Mouse (Mus musculus): ENCODE results near the gene Tnfrsf21.

Gene Tnfrsf21

GRCm38 (mm10) chr17:43076801-43077493 is 60.6 kb downstream of the Tnfrsf21 start:
- peak; percentile 69 to 70 for DNase-seq (ENCODE audit: low spot score in 2 of 2)

DNA sequence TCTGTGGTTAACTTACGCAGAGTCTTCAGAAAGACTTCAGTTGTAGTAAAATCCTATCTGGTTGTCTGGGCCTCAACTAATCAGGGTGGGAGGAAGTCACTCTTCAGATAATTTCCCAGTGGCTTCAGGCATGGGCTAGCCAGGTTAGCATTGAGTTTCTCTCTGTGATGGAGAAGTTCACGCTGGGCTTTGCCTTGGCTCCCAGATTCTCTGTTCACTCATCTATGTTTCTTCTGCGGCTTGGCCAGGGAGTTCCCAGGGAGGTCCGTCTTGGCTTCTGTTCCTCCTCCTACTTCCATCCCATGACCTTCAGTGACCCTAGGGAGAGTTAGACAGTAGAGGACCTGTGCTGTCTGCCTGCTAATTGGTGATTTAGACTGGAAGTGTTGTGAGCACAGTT is 61.2 kb downstream of the Tnfrsf21 start:
- peak; percentile 15 to 28 for DNase-seq (ENCODE audit: low spot score in 2 of 2)

DNA sequence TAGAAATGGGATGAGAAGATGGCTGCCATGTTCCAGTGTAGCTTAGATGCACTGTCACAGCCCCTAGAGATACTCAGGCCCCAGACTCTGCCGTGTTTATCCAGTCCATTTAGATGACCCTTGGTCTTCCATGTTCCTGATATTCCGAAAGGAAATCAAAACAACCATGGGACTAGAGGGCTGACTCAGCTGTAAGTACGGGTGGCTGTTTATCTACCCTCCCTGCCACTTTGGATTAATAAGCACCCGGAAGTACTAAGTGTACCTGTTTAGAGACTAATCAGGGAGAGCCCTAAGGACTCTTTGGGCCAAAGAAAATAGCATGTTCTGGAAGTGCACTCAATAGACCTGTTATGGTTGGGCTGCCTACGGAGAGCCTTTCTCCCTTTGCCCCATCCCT is 64.9 kb downstream of the Tnfrsf21 start:
- DNase-seq (ENCODE audit: low spot score in 2 of 2) = no peak

GRCm38 (mm10) chr17:43089496-43089895 is 73.1 kb downstream of the Tnfrsf21 start:
- DNase-seq (ENCODE audit: low spot score in 2 of 2) = no peak

- no peak for DNase-seq (ENCODE audit: low spot score in 2 of 2)
These were observed 74.8 kb downstream of the Tnfrsf21 start for GRCm38 (mm10) chr17:43090948-43091724.

- DNase-seq (ENCODE audit: low spot score in 2 of 2) = no peak
These were observed 76.1 kb downstream of the Tnfrsf21 start for GRCm38 (mm10) chr17:43092280-43092995.

DNA sequence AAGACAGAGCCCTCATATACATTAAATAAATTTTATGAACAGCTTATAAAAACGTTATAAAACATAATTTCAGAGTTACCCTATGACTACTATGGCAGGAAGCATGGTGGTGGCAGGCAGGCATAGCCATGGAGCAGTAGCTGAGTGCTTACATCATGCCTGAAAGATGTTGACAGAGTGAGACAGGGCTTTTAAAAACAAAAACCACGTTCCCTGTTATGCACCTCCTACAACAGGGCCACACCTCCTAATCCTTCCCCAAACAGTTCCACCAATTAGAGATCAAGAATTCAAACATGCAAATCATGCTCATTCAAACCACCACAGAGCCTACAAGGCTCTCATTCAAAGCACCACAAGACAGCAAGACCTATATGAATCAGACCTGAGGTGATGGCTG is 77.9 kb downstream of the Tnfrsf21 start:
- DNase-seq (ENCODE audit: low spot score in 2 of 2) = no peak

- DNase-seq (ENCODE audit: low spot score in 2 of 2) = no peak
These were observed 80.8 kb downstream of the Tnfrsf21 start for GRCm38 (mm10) chr17:43097101-43097688.

DNA sequence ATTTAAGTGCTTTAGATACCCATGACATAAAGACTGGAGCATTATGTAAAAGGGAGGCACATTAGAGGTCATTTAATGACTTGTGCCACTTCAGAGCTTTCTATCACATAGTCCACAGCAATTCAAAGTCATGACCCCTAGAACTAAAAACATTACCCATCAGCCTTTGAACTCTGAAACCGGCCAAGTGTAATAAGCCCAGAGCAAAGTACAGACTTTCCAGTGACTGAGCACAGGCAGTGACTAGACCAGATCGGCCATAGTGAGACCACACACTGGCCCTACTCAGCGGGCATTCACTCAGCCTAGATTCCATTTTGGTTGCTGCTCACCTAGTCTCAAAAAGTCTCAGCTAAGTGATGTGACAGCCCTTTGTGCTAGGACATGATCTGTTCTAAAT is 89.8 kb downstream of the Tnfrsf21 start:
- no peak for DNase-seq (ENCODE audit: low spot score in 2 of 2)

DNA sequence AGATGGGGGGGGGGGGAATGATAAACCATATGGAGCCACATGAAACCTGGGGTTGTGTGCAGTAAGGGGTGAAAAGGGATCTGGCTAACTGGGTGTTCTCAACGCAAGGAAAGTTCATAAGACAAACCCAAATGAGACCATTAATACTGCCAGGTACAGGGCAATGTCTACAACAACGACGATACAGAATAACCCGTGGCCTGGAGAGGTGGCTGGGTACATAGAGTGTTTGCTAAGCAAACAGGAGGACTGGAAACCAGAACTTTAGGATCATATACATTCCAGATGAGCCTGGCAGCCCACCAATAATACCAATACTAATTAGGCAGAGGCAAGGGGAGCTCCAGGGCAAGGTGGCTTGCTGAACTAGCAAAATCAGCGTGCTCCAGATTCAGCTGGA is 91.0 kb downstream of the Tnfrsf21 start:
- DNase-seq (ENCODE audit: low spot score in 2 of 2) = no peak

DNA sequence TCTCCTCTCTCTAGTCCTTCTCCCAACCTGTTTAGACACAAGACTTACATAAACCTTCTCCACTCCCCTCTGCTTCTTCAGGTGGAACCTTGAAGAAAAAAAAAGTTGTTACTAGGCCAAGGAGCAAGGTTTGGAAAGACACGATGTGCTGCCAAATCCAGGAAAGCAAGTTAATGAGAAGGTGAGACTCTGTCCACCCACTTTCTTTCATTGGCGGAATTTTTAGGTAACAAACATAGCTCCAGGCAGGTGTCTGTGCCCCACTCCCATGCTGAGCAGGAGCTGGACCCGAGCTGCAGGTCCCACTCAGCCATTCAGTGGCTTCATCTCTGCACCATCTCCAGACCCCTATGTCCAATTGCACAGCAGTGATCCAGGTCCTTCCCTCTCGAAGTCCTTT is 93.1 kb downstream of the Tnfrsf21 start:
- DNase-seq (ENCODE audit: low spot score in 2 of 2) = no peak

GRCm38 (mm10) chr17:43110168-43110885 is 94.0 kb downstream of the Tnfrsf21 start:
- DNase-seq (ENCODE audit: low spot score in 2 of 2) = no peak

- no peak for DNase-seq (ENCODE audit: low spot score in 2 of 2)
These were observed 97.1 kb downstream of the Tnfrsf21 start for GRCm38 (mm10) chr17:43113391-43113984.

GRCm38 (mm10) chr17:43114086-43114581 is 97.8 kb downstream of the Tnfrsf21 start:
- DNase-seq (ENCODE audit: low spot score in 2 of 2) = no peak

GRCm38 (mm10) chr17:43114926-43115325 is 98.6 kb downstream of the Tnfrsf21 start:
- DNase-seq (ENCODE audit: low spot score in 2 of 2) = no peak

- no peak for DNase-seq (ENCODE audit: low spot score in 2 of 2)
These were observed 100.4 kb downstream of the Tnfrsf21 start for GRCm38 (mm10) chr17:43116748-43117147.

- DNase-seq (ENCODE audit: low spot score in 2 of 2) = no peak
These were observed 103.1 kb downstream of the Tnfrsf21 start for GRCm38 (mm10) chr17:43119446-43119845.

- DNase-seq (ENCODE audit: low spot score in 2 of 2) = no peak
These were observed 104.7 kb downstream of the Tnfrsf21 start for GRCm38 (mm10) chr17:43121096-43121495.

DNA sequence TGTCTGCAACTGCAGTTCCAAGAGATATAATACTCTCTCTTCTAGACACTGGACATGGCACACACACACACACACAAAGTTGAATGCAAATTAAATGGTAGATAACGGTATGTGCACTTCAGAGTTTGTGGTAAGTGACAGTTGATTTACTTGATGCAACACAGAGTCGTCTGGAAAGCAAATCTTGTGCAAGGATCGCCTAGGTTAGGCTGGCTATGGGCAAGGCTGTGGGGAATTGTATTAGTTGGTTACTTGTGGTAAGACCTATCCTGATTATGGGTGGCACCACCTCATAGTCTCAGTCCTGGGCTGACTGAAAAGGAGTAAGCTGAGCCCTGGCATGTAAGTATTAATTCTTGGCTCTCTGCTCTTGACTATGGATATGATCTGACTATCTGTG is 112.0 kb downstream of the Tnfrsf21 start:
- DNase-seq (ENCODE audit: low spot score in 2 of 2) = no peak

- DNase-seq (ENCODE audit: low spot score in 2 of 2) = no peak
These were observed 112.7 kb downstream of the Tnfrsf21 start for GRCm38 (mm10) chr17:43128908-43129533.

Measured in heart, adult 9 months (tissue).